In genomic region chr3:79538342-79538741, GRCm38 (mm10) we compare ENCODE assay signal across 1 mouse cellular context.
A peak's percentile ranks its signal among the peaks of the same experiment; 100 is the strongest.
TF ChIP-seq lines count a peak whose summit lies in the region.

No protein-coding gene starts in this region.

TF ChIP-seq in MEL, 35 proteins besides CTCF, POLR2A, EP300 and RAD21 (continued from another document):
- TF ChIP-seq MEF2A (IDR thresholded peaks at IDR 0.05; ENCODE audit: extremely low read depth, insufficient replicate concordance, low read depth, low read length, poor library complexity, severe bottlenecking), result no peak
- no peak for TF ChIP-seq ZMIZ1 (IDR thresholded peaks at IDR 0.05; ENCODE audit: low read depth, low read length)
- TF ChIP-seq USF2 (IDR thresholded peaks at IDR 0.05; ENCODE audit: borderline replicate concordance in 1 of 2, insufficient read depth in 1 of 2, low read depth in 1 of 2, low read length in 2 of 2), result no peak
- TF ChIP-seq UBTF (IDR thresholded peaks at IDR 0.05; ENCODE audit: borderline replicate concordance, insufficient read depth, low read depth, low read length), result no peak
- TF ChIP-seq MYC (IDR thresholded peaks at IDR 0.05; ENCODE audit: low read depth, low read length), result 0 out of 2 replicates have a peak, but pooled peaks have one; percentile 67
- 0 out of 2 replicates have a peak, but pooled peaks have one; percentile 42 for TF ChIP-seq ELF1 (IDR thresholded peaks at IDR 0.05; ENCODE audit: low read depth, low read length)
- 0 out of 2 replicates have a peak, but pooled peaks have one; percentile 9 for TF ChIP-seq ZNF384 (IDR thresholded peaks at IDR 0.05; ENCODE audit: low read depth, low read length)
- TF ChIP-seq TBP (IDR thresholded peaks at IDR 0.05; ENCODE audit: low read depth, low read length), result peak; percentile 75; the same call in 1 of the 2 replicates
- TF ChIP-seq E2F4 (IDR thresholded peaks at IDR 0.05; ENCODE audit: borderline replicate concordance, low read depth, low read length), result no peak
- 0 out of 2 replicates have a peak, but pooled peaks have one; percentile 2 for TF ChIP-seq ZC3H11A (IDR thresholded peaks at IDR 0.05; ENCODE audit: low read depth, low read length)
- TF ChIP-seq SMC3 (IDR thresholded peaks at IDR 0.05; ENCODE audit: low read depth, low read length), result no peak
- TF ChIP-seq POLR2AphosphoS5 (IDR thresholded peaks at IDR 0.05; ENCODE audit: borderline replicate concordance, low read depth, low read length), result no peak
- TF ChIP-seq MAFK (IDR thresholded peaks at IDR 0.05; ENCODE audit: borderline replicate concordance, low read depth, low read length), result no peak; the same call in 1 of the 2 replicates
- peak; percentile 95 for TF ChIP-seq ETS1 (IDR thresholded peaks at IDR 0.05; ENCODE audit: low read depth, low read length)
- TF ChIP-seq MXI1 (IDR thresholded peaks at IDR 0.05; ENCODE audit: low read depth, low read length), result peak; percentile 75
- TF ChIP-seq JUND (IDR thresholded peaks at IDR 0.05; ENCODE audit: low read depth, low read length), result 0 out of 2 replicates have a peak, but pooled peaks have one; percentile 77
- TF ChIP-seq NRF1 (IDR thresholded peaks at IDR 0.05; ENCODE audit: insufficient read depth, low read depth, low read length, poor library complexity, severe bottlenecking), result no peak
- TF ChIP-seq BHLHE40 (IDR thresholded peaks at IDR 0.05; ENCODE audit: borderline replicate concordance, low read depth, low read length), result peak; percentile 76
- TF ChIP-seq USF1 (IDR thresholded peaks at IDR 0.05; ENCODE audit: low read depth, low read length), result no peak
- no peak for TF ChIP-seq CHD2 (IDR thresholded peaks at IDR 0.05; ENCODE audit: low read length)
- TF ChIP-seq MAX (IDR thresholded peaks at IDR 0.05; ENCODE audit: low read length), result peak; percentile 46; the same call in 1 of the 2 replicates
- peak; percentile 87 for TF ChIP-seq RCOR1 (IDR thresholded peaks at IDR 0.05; ENCODE audit: low read depth, low read length)
- TF ChIP-seq MAZ (IDR thresholded peaks at IDR 0.05; ENCODE audit: low read depth, low read length), result no peak
